Mouse (Mus musculus) heart, embryonic 13.5 days (tissue): Measurements from ENCODE around the gene Dnm2. TPM values are rescaled to one million over a fixed set of nuclear protein-coding genes. Genes with fewer than 3 reads are reported as not detected.

Experiments
- ATAC-seq: fragments of 200-750 bp; cut with Nextera tagmentation; 2 replicates; pipeline ENCODE4 v1.8.0; 2017; ENCODE audit warnings: moderate TSS enrichment; ENCODE audit not compliant: insufficient number of reproducible peaks, low FRiP score, low TSS enrichment; ENCODE audit errors: extremely low read depth
- H3K27ac ChIP-seq: fragments of 300-500 bp; sonication (generic); replicated peaks from 2 replicates; pipeline ENCODE4 v1.5.1; 2015; ENCODE audit warnings: moderate library complexity, mild to moderate bottlenecking, inconsistent platforms
- H3K27me3 ChIP-seq: fragments of 300-500 bp; sonication (generic); replicated peaks from 2 replicates; pipeline ENCODE4 v1.6.1; 2015; ENCODE audit warnings: mild to moderate bottlenecking, inconsistent platforms
- H3K36me3 ChIP-seq: fragments of 300-500 bp; sonication (generic); 2 replicates; pipeline ENCODE4 v1.6.1; 2015; ENCODE audit warnings: mild to moderate bottlenecking, inconsistent platforms
- H3K4me1 ChIP-seq: fragments of 300-500 bp; sonication (generic); 2 replicates; pipeline ENCODE4 v1.6.1; 2015; ENCODE audit warnings: inconsistent platforms
- H3K4me2 ChIP-seq: fragments of 300-500 bp; sonication (generic); 2 replicates; pipeline ENCODE4 v1.6.1; 2015; ENCODE audit warnings: inconsistent platforms, mild to moderate bottlenecking, moderate library complexity
- H3K4me3 ChIP-seq: fragments of 300-500 bp; sonication (generic); 2 replicates; pipeline ENCODE4 v1.5.1; 2015; ENCODE audit warnings: moderate library complexity, mild to moderate bottlenecking, inconsistent platforms
- H3K9ac ChIP-seq: fragments of 300-500 bp; sonication (generic); 2 replicates; pipeline ENCODE4 v1.6.1; 2015; ENCODE audit warnings: inconsistent platforms, mild to moderate bottlenecking, moderate library complexity
- H3K9me3 ChIP-seq: fragments of 300-500 bp; sonication (generic); 2 replicates; pipeline ENCODE4 v1.6.1; 2016; ENCODE audit warnings: inconsistent platforms
- WGBS: fragments of 180-500 bp; shearing (Covaris S2); methylation state at CpG from one replicate; pipeline ENCODE4 v1.1.7; 2015; ENCODE audit warnings: mixed read lengths; 5-methylcytosine and 5-hydroxymethylcytosine counted together
- polyA plus RNA-seq: library from polyadenylated mRNA; unstranded; fragments of >200 nt; fragmentation: Nextera tagmentation; extraction: Ambion mirVana; gene quantifications from 2 replicates; pipeline ENCODE4 v1.2.1, GENCODE M21; 2015

Gene Dnm2
- polyA plus RNA-seq, 1 experiment from 2014 or later: 67.6 TPM

DNA sequence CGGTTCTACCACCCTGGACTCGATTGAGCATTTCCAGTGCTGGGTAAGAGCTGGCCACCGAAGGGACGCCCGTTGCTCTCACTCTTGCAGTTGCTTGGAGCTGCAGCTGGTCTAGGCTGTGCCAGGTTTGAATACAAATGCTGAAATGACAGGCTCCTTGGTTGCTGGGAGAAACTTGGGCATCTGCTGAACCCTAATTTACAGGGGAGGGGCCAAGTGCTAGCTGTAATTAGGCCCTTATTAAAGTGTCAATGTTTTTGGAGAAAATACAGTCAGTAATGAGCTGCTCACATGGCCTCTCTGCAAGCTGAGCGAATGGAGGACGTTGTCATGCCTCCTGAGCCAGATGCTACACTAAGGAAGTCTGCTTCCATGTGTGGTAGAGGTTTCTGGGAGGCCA is 6.0 kb downstream of the Dnm2 start:
- H3K4me2 ChIP-seq: no peak overlapping the region
- no peak overlapping the region for H3K4me3 ChIP-seq
- H3K36me3 ChIP-seq: no peaks in the 10 kb centered on the region; the same call in 1 of the 2 replicates
- 80% methylated on average over 7 of the region's 7 CpGs for WGBS
- no peaks in the 10 kb centered on the region for H3K27me3 ChIP-seq
- no peaks in the 10 kb centered on the region for H3K9me3 ChIP-seq
- ATAC-seq: no peak
- no peak overlapping the region for H3K27ac ChIP-seq
- H3K9ac ChIP-seq: no peak overlapping the region
- H3K4me1 ChIP-seq: peaks cover 72% of the 10 kb centered on the region

DNA sequence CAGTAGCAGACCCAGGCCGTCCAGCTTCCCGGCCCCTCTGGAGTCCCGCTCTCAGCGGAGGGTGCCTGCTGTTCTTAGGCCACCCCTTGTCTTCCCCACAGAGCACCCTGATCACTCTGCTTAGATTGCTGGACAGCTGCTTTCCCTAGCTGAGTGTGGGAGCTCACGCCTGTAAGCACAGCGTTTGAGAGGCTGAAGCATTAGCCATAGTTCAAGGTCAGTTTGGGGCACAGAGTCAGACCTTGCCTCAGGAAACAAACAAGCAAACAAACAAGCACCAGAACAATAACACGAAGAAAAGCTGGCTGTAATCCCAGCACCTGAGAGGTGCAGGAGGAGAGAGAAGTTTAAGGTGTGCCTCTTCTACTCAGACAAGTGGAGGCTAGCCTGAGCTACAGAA is 7.4 kb downstream of the Dnm2 start:
- Histone ChIP-seq H3K36me3 (no peaks in the 10 kb centered on the region; the same call in 1 of the 2 replicates), H3K9me3 (no peaks in the 10 kb centered on the region), H3K27ac (no peak overlapping the region), H3K4me2 (no peak overlapping the region), H3K4me1 (peaks cover 74% of the 10 kb centered on the region), H3K9ac (no peak overlapping the region), H3K27me3 (no peaks in the 10 kb centered on the region), H3K4me3 (no peak overlapping the region)
- no peak for ATAC-seq
- 80% methylated on average over 7 of the region's 7 CpGs for WGBS

DNA sequence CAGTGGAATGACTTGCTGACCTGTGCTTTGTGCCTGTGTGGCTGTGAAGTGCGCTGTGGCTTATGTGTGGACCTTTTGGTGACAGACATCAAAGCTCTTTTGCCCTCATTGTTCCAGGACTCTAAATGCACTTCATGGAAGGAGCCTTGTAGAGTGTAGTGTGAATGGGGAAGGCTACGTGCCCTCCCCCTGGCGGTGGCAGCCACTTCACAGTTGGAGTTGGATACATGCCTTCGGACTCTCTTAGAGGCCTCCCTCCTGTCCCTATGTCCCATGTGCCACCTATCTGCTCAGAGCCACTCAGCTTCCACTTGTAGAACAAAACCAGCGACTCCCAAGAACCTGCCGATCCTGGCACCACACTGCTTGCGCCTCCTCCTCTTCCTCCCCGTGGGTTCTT is 9.1 kb downstream of the Dnm2 start:
- Histone ChIP-seq H3K9ac (no peak overlapping the region; the same call in 1 of the 2 replicates), H3K27ac (peak overlapping the region; percentile 63; the same call in 1 of the 2 replicates), H3K4me1 (peaks cover 78% of the 10 kb centered on the region), H3K4me3 (no peak overlapping the region), H3K27me3 (no peaks in the 10 kb centered on the region), H3K4me2 (no peak overlapping the region), H3K36me3 (no peaks in the 10 kb centered on the region; the same call in 1 of the 2 replicates), H3K9me3 (no peaks in the 10 kb centered on the region)
- no peak for ATAC-seq
- 74% methylated on average over 8 of the region's 8 CpGs for WGBS

DNA sequence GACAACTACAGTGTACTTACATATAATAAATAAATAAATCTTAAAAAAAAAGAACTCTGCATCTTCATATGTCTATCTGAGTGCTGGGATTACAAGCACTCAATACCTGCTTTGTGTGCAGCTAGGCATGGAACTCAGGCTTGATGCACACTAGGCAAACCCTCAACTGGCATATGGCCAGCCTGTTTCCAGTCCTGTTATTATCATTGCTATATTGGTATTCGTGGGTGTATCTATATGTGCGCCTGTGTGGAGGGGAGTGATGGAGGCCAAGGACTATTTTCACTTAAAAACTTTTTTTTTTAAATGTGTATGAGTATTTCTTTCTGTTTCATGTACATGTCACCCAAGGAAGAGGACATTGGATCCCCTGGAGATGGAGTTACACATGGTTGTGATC is 9.7 kb downstream of the Dnm2 start:
- Histone ChIP-seq H3K4me3 (no peak overlapping the region), H3K9me3 (no peaks in the 10 kb centered on the region), H3K9ac (no peak overlapping the region), H3K27ac (no peak overlapping the region), H3K27me3 (no peaks in the 10 kb centered on the region), H3K4me2 (no peak overlapping the region), H3K36me3 (no peaks in the 10 kb centered on the region; the same call in 1 of the 2 replicates), H3K4me1 (peaks cover 81% of the 10 kb centered on the region)
- ATAC-seq: no peak
- 85% methylated on average over 2 of the region's 2 CpGs for WGBS

DNA sequence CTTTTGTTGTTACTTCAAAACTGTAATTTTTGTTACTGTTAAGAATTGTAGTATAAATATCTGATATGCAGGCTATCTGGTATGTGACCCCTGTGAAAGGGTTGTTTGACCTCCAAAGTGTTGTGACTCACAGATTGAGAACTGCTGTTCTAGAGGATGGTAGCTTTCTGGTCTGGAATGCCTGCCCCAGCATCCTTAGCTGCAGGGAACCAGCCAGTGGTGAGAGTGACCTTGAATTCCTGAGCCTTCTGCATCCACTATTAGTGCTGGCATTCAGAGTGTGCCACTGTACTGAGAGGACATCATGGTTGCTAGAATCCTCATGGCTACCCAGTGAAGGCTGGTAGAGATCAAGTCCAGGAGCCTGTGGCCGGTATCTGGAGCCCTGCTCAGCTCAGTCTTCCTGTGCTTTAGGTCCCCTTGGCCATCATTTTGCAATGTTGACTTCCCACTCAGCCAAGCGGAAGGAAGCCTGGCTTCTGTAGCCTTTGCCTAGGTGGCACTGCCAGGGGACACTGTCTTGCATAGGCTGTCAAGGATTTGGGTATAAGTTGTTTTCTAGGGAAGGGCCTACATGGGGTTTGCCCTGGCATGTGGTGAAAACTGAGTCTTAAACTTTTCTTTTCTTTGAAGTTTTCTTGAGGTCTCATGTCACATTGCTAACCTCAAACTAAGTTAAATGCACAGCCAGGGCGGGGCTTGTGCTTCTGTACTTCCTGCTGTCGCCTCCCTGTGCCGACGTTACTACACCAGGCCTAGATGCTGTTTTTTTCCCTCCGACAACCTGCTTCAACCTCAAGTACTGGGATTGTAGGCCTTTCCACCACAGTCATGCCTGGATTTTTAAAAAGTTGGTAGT is 11.3 kb downstream of the Dnm2 start:
- Histone ChIP-seq H3K9ac (peak overlapping the region; percentile 24; the same call in 1 of the 2 replicates), H3K27ac (peak overlapping the region; percentile 80), H3K9me3 (no peaks in the 10 kb centered on the region), H3K4me2 (no peak overlapping the region), H3K27me3 (no peaks in the 10 kb centered on the region), H3K4me3 (no peak overlapping the region), H3K4me1 (peaks cover 75% of the 10 kb centered on the region), H3K36me3 (no peaks in the 10 kb centered on the region; the same call in 1 of the 2 replicates)
- no peak for ATAC-seq
- 76% methylated on average over 7 of the region's 7 CpGs for WGBS

DNA sequence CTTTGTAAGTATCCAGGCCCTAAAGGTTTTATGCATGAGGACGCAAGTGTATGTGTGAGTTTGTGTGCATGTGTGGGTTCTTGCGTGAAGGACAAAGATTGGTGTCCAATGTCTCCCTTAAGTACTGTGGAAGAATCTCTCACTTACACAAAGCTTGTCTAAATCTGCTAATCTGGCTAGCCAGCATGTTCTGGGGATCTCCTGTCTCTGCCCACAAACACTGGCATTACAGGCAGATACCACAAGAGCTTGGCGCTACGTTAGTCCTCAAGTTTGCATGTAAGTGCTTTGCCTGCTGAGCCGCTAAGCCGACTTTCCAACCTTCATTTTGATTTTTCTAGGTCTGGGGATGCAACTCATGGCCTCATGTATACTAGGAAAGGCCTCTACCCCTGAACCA is 12.9 kb downstream of the Dnm2 start:
- H3K4me2 ChIP-seq: peak overlapping the region; percentile 0; the same call in 1 of the 2 replicates
- H3K27ac ChIP-seq: peak overlapping the region; percentile 51
- H3K9ac ChIP-seq: no peak overlapping the region
- peaks cover 65% of the 10 kb centered on the region for H3K4me1 ChIP-seq
- no peaks in the 10 kb centered on the region for H3K9me3 ChIP-seq
- H3K36me3 ChIP-seq: no peaks in the 10 kb centered on the region
- H3K4me3 ChIP-seq: no peak overlapping the region
- WGBS: 88% methylated on average over 6 of the region's 6 CpGs
- no peak for ATAC-seq
- no peaks in the 10 kb centered on the region for H3K27me3 ChIP-seq

DNA sequence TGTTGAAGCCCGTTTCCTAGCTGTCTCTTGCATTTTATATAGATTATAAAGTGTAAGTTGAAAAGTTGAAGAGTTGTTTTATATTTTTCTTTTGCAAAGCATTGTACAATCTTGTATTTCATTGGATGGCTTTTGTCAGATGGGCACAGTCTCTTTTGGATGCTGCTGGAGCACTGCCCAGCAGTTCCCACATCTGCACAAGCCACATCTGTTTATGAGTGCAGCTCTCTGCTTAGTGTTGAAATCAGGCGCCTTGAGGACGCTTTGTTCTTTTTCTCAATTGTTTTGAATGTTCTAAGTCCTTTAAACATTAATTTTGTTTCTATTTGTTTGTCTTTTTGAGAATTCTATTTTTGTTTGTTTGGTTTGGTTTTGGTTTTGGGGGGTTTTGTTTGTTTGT is 13.5 kb downstream of the Dnm2 start:
- no peak for ATAC-seq
- H3K27me3 ChIP-seq: no peaks in the 10 kb centered on the region
- peaks cover 62% of the 10 kb centered on the region for H3K4me1 ChIP-seq
- H3K4me2 ChIP-seq: no peak overlapping the region
- no peak overlapping the region for H3K4me3 ChIP-seq
- no peaks in the 10 kb centered on the region for H3K9me3 ChIP-seq
- 62% methylated on average over 3 of the region's 3 CpGs for whole genome bisulfite sequencing
- no peak overlapping the region for H3K9ac ChIP-seq
- no peak overlapping the region; the same call in 1 of the 2 replicates for H3K27ac ChIP-seq
- no peaks in the 10 kb centered on the region for H3K36me3 ChIP-seq

DNA sequence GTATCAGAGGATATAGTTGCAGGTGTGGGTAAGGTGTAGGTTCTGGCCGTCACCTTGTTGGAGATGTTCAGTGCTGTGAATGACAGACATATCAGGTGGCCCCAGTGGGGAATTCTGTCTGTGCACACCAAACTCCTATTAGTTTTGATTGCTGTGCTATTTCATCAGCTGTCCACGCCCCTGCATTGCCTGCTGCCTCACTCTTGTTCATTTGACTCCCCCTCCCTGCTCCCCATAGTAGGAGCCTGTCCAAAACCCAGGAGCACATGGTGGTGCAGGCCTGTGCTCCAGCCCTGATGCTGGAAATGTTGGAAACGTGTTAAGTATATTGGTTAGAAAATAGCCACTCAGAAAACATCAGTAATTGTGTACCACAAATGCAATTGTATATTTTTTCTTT is 14.7 kb downstream of the Dnm2 start:
- no peaks in the 10 kb centered on the region for H3K27me3 ChIP-seq
- WGBS: 69% methylated on average over 3 of the region's 3 CpGs
- peaks cover 3% of the 10 kb centered on the region for H3K36me3 ChIP-seq
- H3K9me3 ChIP-seq: no peaks in the 10 kb centered on the region
- peaks cover 49% of the 10 kb centered on the region for H3K4me1 ChIP-seq
- H3K4me3 ChIP-seq: no peak overlapping the region
- H3K4me2 ChIP-seq: no peak overlapping the region
- peak overlapping the region; percentile 8; the same call in 1 of the 2 replicates for H3K27ac ChIP-seq
- 0 out of 2 replicates have a peak overlapping the region, but pooled peaks have one; percentile 24 for H3K9ac ChIP-seq
- no peak for ATAC-seq

DNA sequence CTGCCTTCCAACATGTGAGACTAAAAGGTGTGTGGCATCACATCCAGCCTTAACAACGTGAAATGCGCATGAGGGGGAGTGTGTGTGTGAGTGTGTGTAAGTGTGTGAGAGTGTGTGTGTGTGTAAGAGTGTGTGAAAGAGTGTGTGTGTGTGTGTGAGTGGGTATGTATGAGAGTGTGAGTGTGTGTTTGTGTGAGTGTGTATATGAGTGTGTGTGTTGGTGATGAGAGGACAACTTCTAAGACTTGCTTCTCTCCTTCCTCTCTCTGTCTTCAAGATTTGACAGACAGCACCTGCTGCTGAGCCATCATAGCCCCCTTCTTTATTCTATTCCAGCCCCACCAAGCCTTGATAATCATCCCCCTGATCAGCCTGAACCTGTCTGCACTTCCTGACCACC is 15.2 kb downstream of the Dnm2 start:
- no peak overlapping the region for H3K9ac ChIP-seq
- no peaks in the 10 kb centered on the region for H3K27me3 ChIP-seq
- no peaks in the 10 kb centered on the region for H3K9me3 ChIP-seq
- peaks cover 8% of the 10 kb centered on the region for H3K36me3 ChIP-seq
- no peak overlapping the region for H3K4me3 ChIP-seq
- no peak overlapping the region for H3K27ac ChIP-seq
- 88% methylated on average over 2 of the region's 2 CpGs for WGBS
- H3K4me2 ChIP-seq: no peak overlapping the region
- H3K4me1 ChIP-seq: peaks cover 46% of the 10 kb centered on the region
- no peak for ATAC-seq

DNA sequence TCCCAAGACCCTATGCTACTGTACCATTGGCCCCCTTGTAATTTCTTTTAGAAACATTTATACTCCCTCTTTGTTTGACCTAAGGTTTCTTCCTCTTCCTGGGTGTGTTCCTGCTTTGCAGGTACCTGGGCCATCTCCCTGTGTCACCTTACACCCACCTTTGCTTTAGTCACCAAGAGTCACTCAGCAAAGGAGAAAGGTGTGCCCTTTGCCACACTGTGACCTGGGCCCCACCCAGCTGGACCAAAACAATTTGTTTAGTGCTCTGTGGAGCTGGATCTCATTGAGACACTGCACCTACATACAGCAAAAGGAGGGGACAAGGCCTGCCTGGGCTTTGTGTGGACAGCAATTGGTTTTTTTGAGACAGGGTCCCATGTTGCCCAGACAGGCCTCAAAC is 15.7 kb downstream of the Dnm2 start:
- ATAC-seq: no peak

DNA sequence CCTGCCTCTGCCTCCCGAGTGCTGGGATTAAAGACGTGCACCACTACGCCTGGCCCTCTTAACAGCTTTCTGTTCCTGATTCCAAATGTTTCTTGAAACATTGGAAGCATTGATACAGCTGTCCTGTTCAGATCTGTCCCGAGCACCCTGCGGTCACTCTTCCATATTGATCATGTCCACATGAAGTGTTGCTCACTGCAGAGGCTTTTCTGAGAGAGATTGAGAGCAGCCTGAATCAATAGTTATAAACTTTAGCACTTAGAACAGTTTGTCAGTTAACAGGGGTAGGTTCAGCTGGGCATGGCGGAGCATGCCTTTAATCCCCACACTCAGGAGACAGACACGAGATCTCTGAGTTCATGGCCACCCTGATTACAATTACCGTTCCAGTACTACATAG is 19.1 kb downstream of the Dnm2 start:
- peaks cover 23% of the 10 kb centered on the region for H3K36me3 ChIP-seq
- no peaks in the 10 kb centered on the region for H3K27me3 ChIP-seq
- no peak for ATAC-seq
- H3K27ac ChIP-seq: no peak overlapping the region
- H3K9me3 ChIP-seq: no peaks in the 10 kb centered on the region
- peaks cover 20% of the 10 kb centered on the region for H3K4me1 ChIP-seq
- no peak overlapping the region for H3K9ac ChIP-seq
- WGBS: 90% methylated on average over 8 of the region's 8 CpGs
- no peak overlapping the region for H3K4me2 ChIP-seq
- no peak overlapping the region for H3K4me3 ChIP-seq

More for the DNA sequence above, 15.7 kb downstream of the Dnm2 start:
- H3K4me3 ChIP-seq: no peak overlapping the region
- H3K27ac ChIP-seq: no peak overlapping the region
- H3K36me3 ChIP-seq: peaks cover 13% of the 10 kb centered on the region
- no peak overlapping the region for H3K4me2 ChIP-seq
- no peaks in the 10 kb centered on the region for H3K27me3 ChIP-seq
- no peak overlapping the region for H3K9ac ChIP-seq
- no peaks in the 10 kb centered on the region for H3K9me3 ChIP-seq
- peaks cover 44% of the 10 kb centered on the region for H3K4me1 ChIP-seq

DNA sequence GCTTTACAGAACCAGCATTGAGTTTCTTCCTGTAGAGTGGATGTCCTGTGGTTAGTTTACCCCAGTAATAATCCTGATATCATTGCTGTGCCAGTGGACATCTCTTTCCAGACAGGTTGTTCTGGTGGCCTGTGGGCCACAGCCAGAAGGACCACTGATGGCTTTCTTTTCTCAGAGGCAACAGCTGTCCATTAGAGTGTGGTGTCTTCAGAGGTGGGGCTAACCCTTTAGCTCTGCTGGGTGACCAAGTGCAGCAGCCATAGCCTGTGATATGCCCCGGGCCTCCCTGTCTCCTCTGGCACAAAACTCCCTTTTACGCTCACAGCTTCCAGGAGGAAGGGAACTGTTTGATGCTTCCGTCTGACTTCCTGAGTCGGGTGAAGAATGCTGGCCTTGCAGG is 19.9 kb downstream of the Dnm2 start:
- ATAC-seq: no peak
- WGBS: 81% methylated on average over 4 of the region's 4 CpGs
- Histone ChIP-seq H3K27ac (no peak overlapping the region), H3K4me2 (no peak overlapping the region), H3K9ac (no peak overlapping the region), H3K4me3 (no peak overlapping the region), H3K27me3 (no peaks in the 10 kb centered on the region), H3K9me3 (no peaks in the 10 kb centered on the region), H3K36me3 (peaks cover 23% of the 10 kb centered on the region), H3K4me1 (peaks cover 18% of the 10 kb centered on the region)
